In genomic region chr8:111312758-111313162, GRCm38 (mm10) we compare ENCODE assay signal across 11 mouse cellular contexts. TPM values are rescaled to one million over a fixed set of nuclear protein-coding genes. Genes with fewer than 3 reads are reported as not detected.
A peak's percentile ranks its signal among the peaks of the same experiment; 100 is the strongest.
DNase-seq lines count a peak whose midpoint lies in the region; ATAC-seq and TF ChIP-seq lines count a peak whose summit lies in the region.
"Had no signal": no experiment of that assay in that cellular context is flagged by ENCODE, and none has a peak within 500 bp of the region (broad histone marks: within the 10 kb centered on the region; RNA-seq: fewer than 3 reads in every experiment).

No protein-coding gene starts in this region.

- peak; percentile 98 for ATAC-seq in liver, embryonic 11.5 days (replicated peaks; ENCODE audit: low FRiP score)
- ATAC-seq: midbrain, embryonic 15.5 days had no signal

- WGBS in cerebellum, adult 2 months: 64% methylated on average over 3 of the region's 3 CpGs
- 29% methylated on average over 3 of the region's 3 CpGs for WGBS in liver, embryonic 11.5 days

- no peaks in the 10 kb centered on the region for H3K27me3 ChIP-seq in cerebellum, adult 2 months (ENCODE audit: control insufficient read depth, insufficient read depth, low read length)
- H3K27me3 ChIP-seq in liver, embryonic 11.5 days (replicated peaks; ENCODE audit: control insufficient read depth, insufficient read depth, low read length): no peaks in the 10 kb centered on the region
- H3K27me3 ChIP-seq: midbrain, embryonic 15.5 days had no signal

- DNase-seq in cerebellum, adult 2 months: no peak
- no peak for DNase-seq in cerebellum, adult 8-10 months
- DNase-seq in testis, postnatal 14 days (ENCODE audit: low spot score): peak; percentile 38
- DNase-seq in testis, postnatal 10 days (ENCODE audit: low spot score): no peak
- peak; percentile 38 for DNase-seq in liver, embryonic 11.5 days (ENCODE audit: low spot score)
- no peak for DNase-seq in urinary bladder, postnatal 25 days (ENCODE audit: low spot score)
- DNase-seq in left cerebral cortex, postnatal 36 days (ENCODE audit: low spot score in 2 of 2): no peak
- DNase-seq in ovary, postnatal 36 days (ENCODE audit: low spot score): no peak
- DNase-seq: cerebellum, adult 18-20 months had no signal

- no peaks in the 10 kb centered on the region for H3K4me1 ChIP-seq in cerebellum, adult 2 months (ENCODE audit: control insufficient read depth, insufficient read depth, low read length)
- H3K4me1 ChIP-seq in liver, embryonic 11.5 days (replicated peaks; ENCODE audit: control insufficient read depth, insufficient read depth, low read length): peaks cover 5% of the 10 kb centered on the region; the same call in 1 of the 2 replicates
- H3K4me1 ChIP-seq: hindbrain, embryonic 10.5 days; midbrain, embryonic 15.5 days had no signal

- no peak for TF ChIP-seq POLR2A in cerebellum, adult 2 months (IDR thresholded peaks at IDR 0.05; ENCODE audit: borderline replicate concordance, insufficient read depth, low read length)

- H3K4me3 ChIP-seq in cerebellum, adult 2 months (replicated peaks; ENCODE audit: insufficient read depth, low read depth, low read length): no peak overlapping the region
- no peak overlapping the region for H3K4me3 ChIP-seq in liver, embryonic 11.5 days (ENCODE audit: low read depth, low read length)
- H3K4me3 ChIP-seq: hindbrain, embryonic 10.5 days; midbrain, embryonic 15.5 days had no signal

- H3K4me2 ChIP-seq in liver, embryonic 11.5 days: no peak overlapping the region
- H3K4me2 ChIP-seq: midbrain, embryonic 15.5 days had no signal

- H3K27ac ChIP-seq in cerebellum, adult 2 months (ENCODE audit: insufficient read depth, low read length): no peak overlapping the region
- peak overlapping the region; percentile 41; the same call in 1 of the 2 replicates for H3K27ac ChIP-seq in liver, embryonic 11.5 days (ENCODE audit: low read depth, low read length)
- H3K27ac ChIP-seq: hindbrain, embryonic 10.5 days; midbrain, embryonic 15.5 days had no signal

- H3K9me3 ChIP-seq in liver, embryonic 11.5 days (ENCODE audit: control insufficient read depth, low read length): no peaks in the 10 kb centered on the region
- H3K9me3 ChIP-seq: hindbrain, embryonic 10.5 days; midbrain, embryonic 15.5 days had no signal

- TF ChIP-seq CTCF in cerebellum, adult 2 months (IDR thresholded peaks at IDR 0.05; ENCODE audit: borderline replicate concordance, insufficient read depth, low read depth, low read length): 0 out of 2 replicates have a peak, but pooled peaks have one; percentile 13

- H3K9ac ChIP-seq in liver, embryonic 11.5 days (ENCODE audit: low read depth, low read length): no peak overlapping the region
- H3K9ac ChIP-seq: midbrain, embryonic 15.5 days had no signal

- H3K36me3 ChIP-seq in liver, embryonic 11.5 days (ENCODE audit: control insufficient read depth, insufficient read depth, low read length): no peaks in the 10 kb centered on the region
- H3K36me3 ChIP-seq: hindbrain, embryonic 10.5 days; midbrain, embryonic 15.5 days had no signal

- intact Hi-C loops in left cerebral cortex, postnatal 36 days (cut with DNase I): no loop called here

RNA-seq across cellular contexts. Expression of gene Rfwd3, which starts 12.7 kb away (rescaled TPM):
- polyA plus RNA-seq in cerebellum, adult 2 months (2012; rRNA removed): 20.3 and 21.8 TPM in 2 replicates
- 81.6 and 96.1 TPM in 2 replicates for polyA plus RNA-seq in liver, embryonic 11.5 days (2014; fragmentation: Nextera tagmentation; extraction: Ambion mirVana)
- 10 to 100 TPM; 20.2 to 20.5 TPM for total RNA-seq in left cerebral cortex, postnatal 36 days (2021)

RNA-seq across cellular contexts. Expression of gene Mlkl, which starts 25.2 kb away (rescaled TPM):
- polyA plus RNA-seq in cerebellum, adult 2 months (2012; rRNA removed): 0.32 and 0.43 TPM in 2 replicates
- 2.6 and 3.0 TPM in 2 replicates for polyA plus RNA-seq in liver, embryonic 11.5 days (2014; fragmentation: Nextera tagmentation; extraction: Ambion mirVana)
- total RNA-seq in left cerebral cortex, postnatal 36 days (2021): under 1 TPM; 0.20 to 0.23 TPM

RNA-seq across cellular contexts. Expression of gene Glg1, which starts 53.7 kb away (rescaled TPM):
- polyA plus RNA-seq in cerebellum, adult 2 months (2012; rRNA removed): 74.1 and 78.5 TPM in 2 replicates
- polyA plus RNA-seq in liver, embryonic 11.5 days (2014; fragmentation: Nextera tagmentation; extraction: Ambion mirVana): 36.4 and 40.1 TPM in 2 replicates
- 100 to 1,000 TPM; 144 to 150 TPM for total RNA-seq in left cerebral cortex, postnatal 36 days (2021)

Comparison
In these comparisons a context has a peak if more than half of its experiments do, and no peak if none do; other contexts are left out.
1. DNase-seq: peak in testis, postnatal 14 days (single experiment) and liver, embryonic 11.5 days (single experiment); none in cerebellum, adult 2 months (0 of 2), cerebellum, adult 8-10 months (single experiment), testis, postnatal 10 days (single experiment), urinary bladder, postnatal 25 days (single experiment), left cerebral cortex, postnatal 36 days (0 of 2) and ovary, postnatal 36 days (single experiment).